Mouse (Mus musculus) spleen, adult 2 months (tissue): ENCODE results near the gene Hacd1.

Source experiments
- CTCF ChIP-seq: fragments of 200-500 bp; IDR thresholded peaks from 2 replicates; pipeline ENCODE4 v1.5.1; 2011; ENCODE audit warnings: mild to moderate bottlenecking, inconsistent platforms; ENCODE audit not compliant: insufficient read depth, insufficient read length, insufficient replicate concordance; ENCODE audit errors: extremely low read depth
- POLR2A ChIP-seq: fragments of 200-500 bp; IDR thresholded peaks from 2 replicates; pipeline ENCODE4 v1.6.1; 2011; ENCODE audit warnings: low read depth, low read length, inconsistent platforms

- TF ChIP-seq CTCF (no peak), POLR2A (no peak)
Measured at GRCm38 (mm10) chr2:13816645-13817044, 239.3 kb downstream of the Hacd1 start.
